In the genomic region with DNA sequence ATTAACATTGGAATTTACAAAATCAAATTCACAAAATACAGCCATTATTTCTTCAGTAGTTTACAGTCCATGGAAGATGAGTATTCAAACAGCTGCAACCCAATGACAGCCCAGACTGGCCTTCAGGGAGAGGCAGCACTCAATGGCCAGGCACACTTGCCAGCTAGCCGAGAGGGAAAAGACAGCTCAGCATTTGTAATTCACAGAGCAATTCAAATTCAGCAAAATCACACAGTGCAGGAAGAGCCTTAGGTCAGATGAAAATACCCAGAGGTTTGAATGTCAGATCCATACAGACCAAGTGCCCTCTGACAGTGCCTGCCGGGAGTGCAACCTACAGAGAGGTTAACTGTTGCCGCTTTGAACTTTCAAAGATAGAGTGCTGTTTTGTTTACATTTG, we compare ENCODE assay signal across 9 mouse cellular contexts.
DNase-seq lines count a peak whose midpoint lies in the region; ATAC-seq lines count a peak whose summit lies in the region.
"Had no signal": no experiment of that assay in that cellular context is flagged by ENCODE, and none has a peak within 500 bp of the region (broad histone marks: within the 10 kb centered on the region; RNA-seq: fewer than 3 reads in every experiment).

No protein-coding gene starts in this region.

- WGBS in heart, embryonic 11.5 days (ENCODE audit: insufficient replicate concordance): 40% methylated on average over 3 of the region's 3 CpGs
- WGBS in lung, embryonic 16.5 days: 20% methylated on average over 3 of the region's 3 CpGs
- 25% methylated on average over 3 of the region's 3 CpGs for WGBS in stomach, embryonic 14.5 days
- WGBS in forebrain, embryonic 11.5 days: 77% methylated on average over 3 of the region's 3 CpGs

- no peak overlapping the region; the same call in 1 of the 2 replicates for H3K9ac ChIP-seq in heart, embryonic 11.5 days (ENCODE audit: low read depth, low read length)
- H3K9ac ChIP-seq in lung, embryonic 16.5 days (ENCODE audit: low read length): no peak overlapping the region
- no peak overlapping the region for H3K9ac ChIP-seq in stomach, embryonic 14.5 days (replicated peaks; ENCODE audit: low read depth, low read length)
- no peak overlapping the region for H3K9ac ChIP-seq in forebrain, embryonic 11.5 days (ENCODE audit: low read length)

- ATAC-seq in heart, embryonic 11.5 days (replicated peaks; ENCODE audit: insufficient number of reproducible peaks, low FRiP score, low TSS enrichment): no peak
- no peak for ATAC-seq in lung, embryonic 16.5 days (ENCODE audit: low read depth)
- ATAC-seq in stomach, embryonic 14.5 days (ENCODE audit: insufficient number of reproducible peaks, insufficient read depth, low FRiP score, low read depth): no peak
- no peak for ATAC-seq in megakaryocyte-erythroid progenitor cell, adult 5-6 weeks (replicated peaks; ENCODE audit: low FRiP score, low TSS enrichment, poor library complexity, severe bottlenecking)
- no peak for ATAC-seq in forebrain, embryonic 11.5 days (replicated peaks; ENCODE audit: low FRiP score)
- ATAC-seq: hindbrain, postnatal 0 days had no signal

- no peak overlapping the region for H3K27ac ChIP-seq in heart, embryonic 11.5 days (ENCODE audit: low read depth, low read length)
- H3K27ac ChIP-seq in lung, embryonic 16.5 days (ENCODE audit: low read length): 0 out of 2 replicates have a peak overlapping the region, but pooled peaks have one; percentile 3
- no peak overlapping the region for H3K27ac ChIP-seq in stomach, embryonic 14.5 days (ENCODE audit: low read length)
- no peak overlapping the region for H3K27ac ChIP-seq in forebrain, embryonic 11.5 days (ENCODE audit: low read depth, low read length)
- H3K27ac ChIP-seq: hindbrain, postnatal 0 days had no signal

- intact Hi-C loops in heart, postnatal 36 days (cut with DNase I): loop anchor here (2.0 to 5.0 kb wide), 2 partner anchors 16 to 36 kb away; no protein-coding TSS in a partner anchor

- H3K9me3 ChIP-seq in heart, embryonic 11.5 days (replicated peaks; ENCODE audit: control insufficient read depth, low read length): no peaks in the 10 kb centered on the region
- H3K9me3 ChIP-seq in lung, embryonic 16.5 days (ENCODE audit: control insufficient read depth, low read length): no peaks in the 10 kb centered on the region
- H3K9me3 ChIP-seq in stomach, embryonic 14.5 days (ENCODE audit: control insufficient read depth, low read depth, low read length): no peaks in the 10 kb centered on the region
- no peaks in the 10 kb centered on the region for H3K9me3 ChIP-seq in forebrain, embryonic 11.5 days (ENCODE audit: control insufficient read depth, low read length)

- no peaks in the 10 kb centered on the region for H3K27me3 ChIP-seq in heart, embryonic 11.5 days (ENCODE audit: control insufficient read depth, insufficient read depth, low read length)
- H3K27me3 ChIP-seq in lung, embryonic 16.5 days (ENCODE audit: control insufficient read depth, insufficient read depth, low read depth, low read length): no peaks in the 10 kb centered on the region
- H3K27me3 ChIP-seq in stomach, embryonic 14.5 days (ENCODE audit: control insufficient read depth, insufficient read depth, low read length): no peaks in the 10 kb centered on the region
- no peaks in the 10 kb centered on the region for H3K27me3 ChIP-seq in forebrain, embryonic 11.5 days (ENCODE audit: control insufficient read depth, insufficient read depth, low read length)

- no peak overlapping the region for H3K4me3 ChIP-seq in heart, embryonic 11.5 days (ENCODE audit: low read depth, low read length)
- H3K4me3 ChIP-seq in lung, embryonic 16.5 days (ENCODE audit: low read length): no peak overlapping the region
- H3K4me3 ChIP-seq in stomach, embryonic 14.5 days (ENCODE audit: low read depth, low read length): no peak overlapping the region
- H3K4me3 ChIP-seq in forebrain, embryonic 11.5 days (ENCODE audit: low read depth, low read length): no peak overlapping the region

- H3K36me3 ChIP-seq in heart, embryonic 11.5 days (ENCODE audit: control insufficient read depth, insufficient read depth, low read length): no peaks in the 10 kb centered on the region
- H3K36me3 ChIP-seq in lung, embryonic 16.5 days (ENCODE audit: control insufficient read depth, insufficient read depth, low read length): no peaks in the 10 kb centered on the region
- no peaks in the 10 kb centered on the region for H3K36me3 ChIP-seq in stomach, embryonic 14.5 days (ENCODE audit: control insufficient read depth, insufficient read depth, low read length)
- H3K36me3 ChIP-seq in forebrain, embryonic 11.5 days (ENCODE audit: control insufficient read depth, insufficient read depth, low read length): no peaks in the 10 kb centered on the region

- H3K4me2 ChIP-seq in heart, embryonic 11.5 days: peak overlapping the region; percentile 56; the same call in 1 of the 2 replicates
- H3K4me2 ChIP-seq in lung, embryonic 16.5 days (ENCODE audit: low read depth, low read length): 0 out of 2 replicates have a peak overlapping the region, but pooled peaks have one; percentile 1
- 0 out of 2 replicates have a peak overlapping the region, but pooled peaks have one; percentile 7 for H3K4me2 ChIP-seq in stomach, embryonic 14.5 days (replicated peaks; ENCODE audit: low read depth, low read length)
- no peak overlapping the region for H3K4me2 ChIP-seq in forebrain, embryonic 11.5 days (ENCODE audit: low read depth, low read length, severe bottlenecking)

- DNase-seq in heart, postnatal 36 days: no peak
- no peak for DNase-seq in lung, postnatal 25 days (ENCODE audit: low spot score)
- peak; percentile 45 for DNase-seq in gastrocnemius, postnatal 10 days
- no peak for DNase-seq in forebrain, embryonic 11.5 days (ENCODE audit: low spot score)

- peaks cover 45% of the 10 kb centered on the region for H3K4me1 ChIP-seq in heart, embryonic 11.5 days (ENCODE audit: control insufficient read depth, insufficient read depth, low read length)
- peaks cover 53% of the 10 kb centered on the region for H3K4me1 ChIP-seq in lung, embryonic 16.5 days (replicated peaks; ENCODE audit: control insufficient read depth, insufficient read depth, low read length)
- H3K4me1 ChIP-seq in stomach, embryonic 14.5 days (ENCODE audit: control insufficient read depth, insufficient read depth, low read length): peaks cover 54% of the 10 kb centered on the region
- H3K4me1 ChIP-seq in forebrain, embryonic 11.5 days (replicated peaks; ENCODE audit: control insufficient read depth, insufficient read depth, low read length): no peaks in the 10 kb centered on the region; the same call in 1 of the 2 replicates
